Mouse (Mus musculus): ENCODE measurements around the gene Abhd11.
"Not testable (repeated sequence)": the region's sequence is repeated elsewhere in the genome, so short reads cannot be mapped to it uniquely, and the experiment has no call there.

Gene Abhd11

GRCm38 (mm10) chr5:135008671-135009589, at the start of gene Abhd11:
Gene Abhd11, plus strand, starts transcription at chr5:135009152.
- peak; percentile 100 for DNase-seq

DNA sequence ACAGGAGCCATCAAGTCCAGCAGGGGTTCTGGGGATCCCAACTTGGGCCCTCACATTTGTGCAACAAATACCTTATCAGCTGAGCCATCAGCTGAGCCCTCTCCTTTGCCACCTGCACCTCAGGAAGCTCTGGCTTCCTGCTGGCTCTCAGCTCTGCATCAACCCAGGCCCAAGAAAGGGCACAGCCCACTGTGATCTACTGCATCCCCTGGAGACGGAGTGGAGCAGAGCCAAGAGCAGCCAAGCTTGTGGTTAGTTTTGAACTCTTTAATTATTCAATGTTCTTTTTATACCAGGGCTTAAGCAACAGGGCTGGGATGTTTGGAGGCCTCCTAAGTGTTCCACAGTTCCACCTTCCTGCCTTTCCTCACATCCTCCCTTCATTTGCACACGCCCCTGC, 48.5 kb upstream of the Abhd11 start:
- DNase-seq, result no peak

DNA sequence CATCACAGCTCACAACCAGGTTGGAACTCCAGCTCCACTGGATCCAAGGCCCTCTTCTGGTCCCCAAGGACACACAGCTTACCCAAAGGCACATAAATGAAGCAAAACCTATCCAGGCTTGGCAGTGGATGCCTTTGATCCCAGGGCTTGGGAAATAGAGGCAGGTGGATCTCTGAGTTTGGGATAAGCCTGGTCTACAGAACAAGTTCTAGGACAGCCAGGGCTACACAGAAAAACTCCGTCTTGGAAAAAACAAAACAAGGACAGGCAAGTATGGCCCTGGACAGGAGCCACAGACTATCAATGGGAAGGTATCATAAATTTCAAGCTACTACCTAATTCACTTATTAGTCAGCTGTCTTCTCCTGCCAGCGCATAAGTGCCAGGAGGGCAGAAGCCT, 47.4 kb upstream of the Abhd11 start:
- DNase-seq, result no peak

DNA sequence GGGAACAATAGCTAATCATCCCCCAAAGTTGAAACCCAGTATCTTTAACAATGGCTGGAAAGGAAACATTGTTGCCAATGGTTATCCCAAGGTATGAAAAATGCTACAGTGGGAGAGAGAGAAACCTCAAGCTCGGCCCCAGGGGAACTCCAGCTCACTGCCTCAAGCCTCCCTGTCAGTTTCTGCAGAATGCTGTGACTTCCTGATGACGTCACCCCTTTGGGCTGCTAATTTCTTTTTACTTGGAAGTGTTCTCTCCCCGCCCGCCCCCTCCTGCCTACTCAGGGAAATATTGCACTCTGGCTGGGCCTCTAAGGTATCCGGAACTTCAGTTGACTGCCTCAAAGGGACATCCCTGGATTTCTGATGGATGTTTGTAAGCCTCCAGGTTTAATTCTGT, 45.4 kb upstream of the Abhd11 start:
- DNase-seq, result no peak

DNA sequence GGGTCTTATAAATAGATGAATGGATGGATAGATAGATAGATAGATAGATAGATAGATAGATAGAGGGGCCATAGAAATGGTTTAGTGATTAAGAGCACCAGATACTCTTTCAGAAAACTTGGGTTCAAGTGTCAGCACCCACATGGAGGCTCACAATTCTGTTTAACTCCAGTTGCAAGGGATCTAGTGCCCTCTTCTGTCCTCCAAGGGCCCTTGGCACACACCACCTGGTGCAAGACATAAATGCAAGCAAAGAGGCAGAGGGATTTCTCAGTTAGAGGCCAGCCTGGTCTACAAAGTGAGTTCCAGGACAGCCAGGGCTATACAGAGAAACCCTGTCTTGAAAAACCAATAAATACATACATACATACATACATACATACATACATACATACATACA, 44.3 kb upstream of the Abhd11 start:
- not testable (repeated sequence) for DNase-seq

GRCm38 (mm10) chr5:134965473-134965851, 43.5 kb upstream of the Abhd11 start:
- DNase-seq, result peak; percentile 37

DNA sequence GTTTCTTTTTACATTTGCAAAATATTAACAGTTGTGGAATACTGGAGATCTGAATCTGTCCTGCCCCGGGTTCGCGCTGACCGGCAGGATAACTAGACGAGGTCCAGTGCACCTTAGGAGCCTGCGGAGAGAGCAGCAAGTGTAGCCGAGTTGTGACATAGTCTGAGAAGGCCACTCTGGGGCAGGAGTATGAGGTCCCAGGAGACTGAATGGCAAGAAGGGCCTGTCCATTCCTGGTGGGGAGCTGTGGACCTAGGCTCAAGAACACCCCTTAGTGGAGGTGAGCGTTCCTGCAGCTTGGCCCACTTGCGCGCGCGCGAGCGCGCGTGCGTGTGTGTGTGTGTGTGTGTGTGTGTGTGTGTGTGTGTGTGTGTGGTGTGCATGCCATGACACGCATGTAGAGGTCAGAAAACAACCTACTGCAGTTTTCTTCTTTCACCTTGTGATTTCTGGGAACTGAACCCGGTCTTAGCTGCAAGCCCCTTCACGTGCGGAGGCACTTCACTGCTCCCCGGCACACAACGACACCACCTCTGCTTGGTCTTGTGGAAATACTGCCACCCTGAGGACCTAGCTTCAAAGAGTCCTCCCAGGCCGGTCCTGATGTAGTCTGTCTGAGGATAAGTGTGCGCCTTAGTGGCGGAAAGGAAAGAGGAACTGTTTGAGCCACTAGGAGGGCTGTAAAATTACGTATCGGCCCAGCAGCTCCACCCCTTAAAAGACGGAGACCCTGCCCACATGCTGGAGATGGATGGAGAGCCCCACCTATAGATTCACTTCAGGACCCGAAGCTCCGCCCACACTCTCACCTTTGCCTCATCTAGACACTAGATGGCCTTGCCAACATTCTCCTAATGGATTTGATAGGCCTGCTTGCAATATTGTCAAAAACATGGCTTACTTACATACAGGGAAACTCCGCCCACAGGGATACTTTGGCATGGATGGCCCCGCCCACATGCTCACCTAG, 42.8 kb upstream of the Abhd11 start:
- DNase-seq, result peak; percentile 16

- no peak for DNase-seq
These were observed 41.6 kb upstream of the Abhd11 start for GRCm38 (mm10) chr5:134967164-134967944.

- DNase-seq, result no peak
These were observed 38.3 kb upstream of the Abhd11 start for GRCm38 (mm10) chr5:134970671-134971070.

DNA sequence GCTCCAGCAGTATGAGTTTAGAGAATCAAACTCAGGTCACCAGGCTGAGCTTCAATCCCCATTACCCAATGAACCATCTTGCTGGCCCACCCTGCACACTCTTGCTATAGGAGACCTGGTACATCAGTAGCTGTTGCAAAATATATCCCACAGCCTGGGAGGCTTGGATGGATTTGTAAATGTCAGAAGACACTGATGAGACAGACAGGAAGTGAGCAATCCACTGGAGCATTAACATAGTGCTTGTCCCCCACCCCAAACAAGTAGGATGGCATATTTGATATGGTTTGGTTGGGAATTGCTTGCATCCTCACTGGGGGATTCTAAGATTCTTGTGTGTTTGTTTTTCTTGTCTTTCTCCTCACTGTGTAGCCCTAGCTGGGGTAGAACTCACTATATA, 35.9 kb upstream of the Abhd11 start:
- DNase-seq, result no peak

DNA sequence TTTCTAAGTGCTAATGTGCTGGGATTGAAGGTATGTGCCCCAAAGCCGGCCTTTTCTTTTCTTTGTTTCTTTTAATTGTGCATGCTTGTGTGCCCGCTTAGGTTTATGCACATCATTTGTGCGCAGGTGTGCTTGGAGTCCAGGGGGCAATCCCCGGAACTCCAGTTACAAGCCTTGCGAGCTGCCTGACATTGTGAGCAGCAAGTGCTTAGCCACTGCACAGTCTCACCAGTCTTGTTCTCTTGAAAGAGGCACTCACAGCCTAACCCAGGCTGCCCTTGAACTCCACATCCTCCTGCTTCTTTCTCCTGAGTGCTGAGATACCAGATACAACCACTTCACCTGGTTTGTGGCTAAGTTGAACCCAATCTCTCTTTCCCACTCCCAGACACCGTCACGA, 35.4 kb upstream of the Abhd11 start:
- DNase-seq, result no peak

GRCm38 (mm10) chr5:134974294-134974693, 34.7 kb upstream of the Abhd11 start:
- no peak for DNase-seq

DNA sequence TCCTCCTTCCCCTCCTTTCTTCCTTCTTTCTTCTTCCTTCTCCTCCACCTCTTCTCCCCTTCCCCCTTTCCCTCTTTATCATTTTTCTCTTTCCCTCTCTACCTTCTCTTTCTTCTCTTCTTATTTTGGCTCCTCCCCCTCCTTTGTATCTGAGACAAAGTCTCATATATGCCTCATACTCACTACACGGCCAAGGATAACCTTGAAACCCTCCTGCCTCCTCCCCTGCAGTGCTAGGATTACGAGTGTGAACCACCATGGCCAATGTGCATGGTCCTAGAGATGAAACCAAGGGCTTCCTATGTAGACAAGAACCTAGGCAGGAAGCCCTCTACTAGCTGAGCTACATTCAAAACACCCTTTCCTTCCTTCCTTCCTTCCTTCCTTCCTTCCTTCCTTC, 34.0 kb upstream of the Abhd11 start:
- no peak for DNase-seq

- no peak for DNase-seq
These were observed 32.8 kb upstream of the Abhd11 start for GRCm38 (mm10) chr5:134976164-134976563.

DNA sequence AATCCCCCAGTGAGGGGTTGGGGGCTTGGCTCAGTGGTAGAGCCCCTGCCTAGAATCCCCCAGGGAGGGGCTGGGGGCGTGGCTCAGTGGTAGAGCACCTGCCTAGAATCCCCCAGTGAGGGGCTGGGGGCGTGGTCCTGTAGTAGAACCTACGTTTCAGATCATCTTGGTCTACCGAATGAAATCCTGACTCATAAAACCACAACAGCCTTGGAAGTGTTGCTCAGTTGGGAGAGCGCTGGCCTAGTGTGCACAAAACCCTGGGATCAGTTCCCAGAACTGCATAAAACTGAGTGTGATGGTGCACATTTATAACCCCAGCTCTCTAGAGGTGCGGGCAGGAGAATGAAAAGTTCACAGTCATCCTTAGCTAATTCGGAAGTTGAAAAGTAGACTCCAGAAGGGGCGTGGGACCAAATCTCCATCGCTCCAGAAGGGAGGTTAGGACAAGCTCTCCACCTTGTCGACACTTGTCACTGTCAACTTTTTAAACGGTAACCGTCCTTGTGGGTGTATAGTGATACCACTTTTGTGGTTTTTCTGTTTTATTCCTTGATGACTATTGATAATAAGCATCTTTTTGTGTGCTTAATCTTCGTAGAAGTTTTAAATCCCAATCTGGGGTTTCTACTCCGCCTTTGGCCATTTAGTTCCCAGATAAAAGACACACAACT, 32.2 kb upstream of the Abhd11 start:
- no peak for DNase-seq

DNA sequence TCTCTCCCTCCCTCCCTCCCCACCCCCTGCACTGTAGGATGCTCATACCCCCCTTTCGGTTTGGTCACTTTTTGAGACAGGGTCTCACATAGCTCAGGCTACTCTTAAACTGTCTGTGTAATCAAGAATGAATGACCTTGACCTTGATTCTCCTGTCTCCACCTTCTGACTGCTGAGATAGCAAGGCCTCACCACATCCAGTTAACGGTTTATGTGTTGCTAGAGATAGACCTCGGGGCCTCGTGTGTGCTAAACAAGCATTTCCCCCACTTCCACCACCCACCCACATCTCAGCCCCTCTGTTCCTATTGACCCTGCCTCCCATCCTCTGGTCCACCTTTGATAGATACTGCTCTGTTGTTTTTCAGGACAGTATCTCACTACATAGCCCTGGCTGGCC, 31.1 kb upstream of the Abhd11 start:
- no peak for DNase-seq

- no peak for DNase-seq
These were observed 27.8 kb upstream of the Abhd11 start for GRCm38 (mm10) chr5:134981149-134981548.

DNA sequence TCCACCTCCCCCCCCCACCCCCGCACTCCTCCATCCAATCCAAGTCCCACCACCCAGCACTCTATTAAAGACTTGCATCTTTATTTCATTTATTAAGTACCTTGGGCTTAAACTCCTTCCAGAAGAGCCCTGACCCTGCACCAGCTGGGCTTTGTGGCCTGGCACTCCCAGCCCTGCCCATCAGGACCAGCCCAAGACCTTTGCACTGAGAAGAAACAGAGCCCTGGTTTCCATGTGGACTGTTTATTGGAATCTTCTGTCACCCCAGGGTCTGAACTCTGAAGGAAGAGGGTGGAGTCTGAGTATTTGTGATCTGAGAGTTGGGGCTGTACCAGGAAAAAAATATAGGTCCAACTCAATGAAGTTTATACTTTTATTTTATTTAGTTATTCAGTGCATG, 25.8 kb upstream of the Abhd11 start:
- no peak for DNase-seq

- no peak for DNase-seq
These were observed 25.2 kb upstream of the Abhd11 start for GRCm38 (mm10) chr5:134983771-134984170.

GRCm38 (mm10) chr5:134985633-134986297, 23.2 kb upstream of the Abhd11 start, which contains the start of gene Cldn3:
Gene Cldn3, plus strand, starts transcription at chr5:134986214.
- no peak for DNase-seq
